ENCODE assay signal across 8 mouse cellular contexts in genomic region chr1:156179875-156180274, GRCm38 (mm10). TPM values are rescaled to one million over a fixed set of nuclear protein-coding genes. Genes with fewer than 3 reads are reported as not detected.
DNase-seq lines count a peak whose midpoint lies in the region; ATAC-seq lines count a peak whose summit lies in the region.

No protein-coding gene starts in this region.

- DNase-seq in hindbrain, embryonic 11.5 days (ENCODE audit: low spot score): peak; percentile 21
- no peak for DNase-seq in hindbrain, embryonic 10.5 days (ENCODE audit: low spot score)
- peak; percentile 26 for DNase-seq in cerebellum, adult 11-12 months
- peak; percentile 45 to 64 for DNase-seq in layer of hippocampus, postnatal 36 days
- peak; percentile 48 for DNase-seq in right cerebral cortex, postnatal 4 days
- no peak for DNase-seq in thymus, postnatal 14 days
- DNase-seq in kidney, adult 9 months: no peak

- H3K4me3 ChIP-seq in hindbrain, embryonic 11.5 days (ENCODE audit: low read depth, low read length): no peak overlapping the region
- H3K4me3 ChIP-seq in hindbrain, embryonic 10.5 days: no peak overlapping the region
- H3K4me3 ChIP-seq in forebrain, embryonic 15.5 days: no peak overlapping the region

- H3K4me2 ChIP-seq in hindbrain, embryonic 11.5 days (replicated peaks; ENCODE audit: low read depth, low read length): no peak overlapping the region
- H3K4me2 ChIP-seq in forebrain, embryonic 15.5 days (replicated peaks): no peak overlapping the region

- no peaks in the 10 kb centered on the region for H3K36me3 ChIP-seq in hindbrain, embryonic 11.5 days (ENCODE audit: control insufficient read depth, insufficient read depth, low read length)
- H3K36me3 ChIP-seq in hindbrain, embryonic 10.5 days: no peaks in the 10 kb centered on the region
- no peaks in the 10 kb centered on the region for H3K36me3 ChIP-seq in forebrain, embryonic 15.5 days

- H3K4me1 ChIP-seq in hindbrain, embryonic 11.5 days (replicated peaks; ENCODE audit: control insufficient read depth, insufficient read depth, low read length): no peaks in the 10 kb centered on the region; the same call in 1 of the 2 replicates
- H3K4me1 ChIP-seq in hindbrain, embryonic 10.5 days (replicated peaks): peaks cover 38% of the 10 kb centered on the region
- H3K4me1 ChIP-seq in forebrain, embryonic 15.5 days: peaks cover 36% of the 10 kb centered on the region

- no peaks in the 10 kb centered on the region for H3K27me3 ChIP-seq in hindbrain, embryonic 11.5 days (ENCODE audit: control insufficient read depth, insufficient read depth, low read length)
- H3K27me3 ChIP-seq in hindbrain, embryonic 10.5 days (ENCODE audit: insufficient read depth, poor library complexity, severe bottlenecking): no peaks in the 10 kb centered on the region
- H3K27me3 ChIP-seq in forebrain, embryonic 15.5 days: no peaks in the 10 kb centered on the region

- no peaks in the 10 kb centered on the region for H3K9me3 ChIP-seq in hindbrain, embryonic 11.5 days (ENCODE audit: control insufficient read depth, low read length)
- no peaks in the 10 kb centered on the region for H3K9me3 ChIP-seq in hindbrain, embryonic 10.5 days
- H3K9me3 ChIP-seq in forebrain, embryonic 15.5 days: no peaks in the 10 kb centered on the region

- no peak for ATAC-seq in hindbrain, embryonic 11.5 days (ENCODE audit: low FRiP score)
- ATAC-seq in forebrain, embryonic 15.5 days (replicated peaks): peak; percentile 88

- no peak overlapping the region for H3K9ac ChIP-seq in hindbrain, embryonic 11.5 days (ENCODE audit: low read depth, low read length)
- no peak overlapping the region for H3K9ac ChIP-seq in forebrain, embryonic 15.5 days (replicated peaks)

- peak overlapping the region; percentile 11; the same call in 1 of the 2 replicates for H3K27ac ChIP-seq in hindbrain, embryonic 11.5 days (ENCODE audit: low read depth, low read length)
- no peak overlapping the region; the same call in 1 of the 2 replicates for H3K27ac ChIP-seq in hindbrain, embryonic 10.5 days
- H3K27ac ChIP-seq in forebrain, embryonic 15.5 days (replicated peaks): peak overlapping the region; percentile 20

- WGBS in hindbrain, embryonic 11.5 days: 41% methylated on average over 11 of the region's 11 CpGs
- 53% methylated on average over 11 of the region's 11 CpGs for WGBS in hindbrain, embryonic 10.5 days
- WGBS in forebrain, embryonic 15.5 days: 15% methylated on average over 11 of the region's 11 CpGs

RNA-seq across cellular contexts. Expression of gene Fam163a, which starts 25.0 kb away (rescaled TPM):
- 5.4 and 5.7 TPM in 2 replicates for polyA plus RNA-seq in hindbrain, embryonic 11.5 days (2014; fragmentation: Nextera tagmentation; extraction: Ambion mirVana)
- polyA plus RNA-seq in hindbrain, embryonic 10.5 days (2016; fragmentation: Nextera tagmentation; extraction: Ambion mirVana): 4.9 and 7.7 TPM in 2 replicates
- 2.4 and 3.0 TPM in 2 replicates for polyA plus RNA-seq in forebrain, embryonic 15.5 days (2015; fragmentation: Nextera tagmentation; extraction: Ambion mirVana)
- total RNA-seq in layer of hippocampus, postnatal 36 days (2021): 10 to 100 TPM; 15.5 to 17.3 TPM

Comparison
In these comparisons a context has a peak if more than half of its experiments do, and no peak if none do; other contexts are left out.
1. DNase-seq: peak in hindbrain, embryonic 11.5 days (single experiment), cerebellum, adult 11-12 months (single experiment), layer of hippocampus, postnatal 36 days (2 of 2) and right cerebral cortex, postnatal 4 days (single experiment); none in hindbrain, embryonic 10.5 days (single experiment), thymus, postnatal 14 days (single experiment) and kidney, adult 9 months (single experiment).